Mouse (Mus musculus) lung, postnatal 10 days (tissue): ENCODE measurements around the gene Inpp5d.
A peak's percentile ranks its signal among the peaks of the same experiment; 100 is the strongest.

Experiments
- DNase-seq: peaks from one replicate; pipeline ENCODE4 v3.0.0; 2021

Inpp5d gene

DNA sequence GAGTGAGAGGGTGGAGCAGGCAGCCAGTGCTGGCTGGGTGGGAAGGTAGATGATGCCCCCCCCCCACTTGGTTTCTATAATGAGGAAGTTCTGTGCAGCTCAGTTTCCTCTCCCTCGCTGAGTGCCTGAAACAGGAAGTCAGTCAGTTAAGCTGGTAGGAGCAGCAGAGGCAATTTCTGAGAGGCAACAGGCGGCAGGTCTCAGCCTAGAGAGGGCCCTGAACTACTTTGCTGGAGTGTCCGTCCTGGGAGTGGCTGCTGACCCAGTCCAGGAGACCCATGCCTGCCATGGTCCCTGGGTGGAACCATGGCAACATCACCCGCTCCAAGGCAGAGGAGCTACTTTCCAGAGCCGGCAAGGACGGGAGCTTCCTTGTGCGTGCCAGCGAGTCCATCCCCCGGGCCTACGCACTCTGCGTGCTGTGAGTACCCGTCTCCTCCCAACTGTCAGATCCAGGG lies at the start of gene Inpp5d:
Inpp5d (plus strand) TSS at position 102 of the 458 bp plus-strand sequence.
- DNase-seq: peak; percentile 57

DNA sequence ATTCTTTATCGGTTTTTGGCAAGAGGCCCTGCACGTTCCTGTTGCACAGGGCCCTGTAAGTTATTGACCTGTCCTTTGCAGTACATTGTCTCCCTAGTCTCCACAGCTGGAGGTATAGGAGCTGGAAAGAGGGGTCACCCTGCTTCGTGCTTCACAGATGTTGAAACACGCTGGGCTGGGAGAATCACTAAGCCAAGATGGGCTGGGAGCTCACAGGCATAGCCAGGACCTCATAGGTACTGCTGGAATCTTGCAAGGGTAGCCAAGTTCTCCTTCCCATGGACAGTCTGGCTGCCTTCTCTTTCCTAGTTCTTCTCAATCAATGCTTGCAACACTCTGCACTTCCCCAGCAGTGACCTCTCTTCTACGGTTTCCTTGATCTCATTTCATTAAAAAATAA lies 46.9 kb upstream of the Inpp5d start:
- DNase-seq: no peak

DNA sequence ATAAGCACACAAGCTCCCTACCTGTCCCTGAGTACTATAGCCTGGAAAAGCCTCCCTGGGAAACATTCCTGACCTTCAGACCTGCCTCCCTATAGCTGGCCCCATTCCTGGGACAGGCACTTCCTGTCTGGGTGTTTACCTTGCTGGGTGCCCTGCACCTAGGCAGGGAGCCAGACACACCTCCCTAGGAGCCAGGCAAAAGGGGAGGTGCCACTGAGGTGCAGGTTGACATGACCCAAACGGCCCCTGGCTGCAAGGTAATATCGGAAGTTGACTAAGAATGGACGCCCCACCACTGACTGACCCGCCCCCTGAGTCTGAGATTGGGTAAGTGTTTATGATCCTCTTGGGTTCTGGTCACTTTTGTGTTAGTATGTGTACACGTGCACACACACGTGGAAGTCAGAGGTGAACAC lies 46.3 kb upstream of the Inpp5d start, which contains the start of gene Ngef:
Ngef (minus strand) TSS at position 71 of the 416 bp plus-strand sequence.
- peak; percentile 77 for DNase-seq

DNA sequence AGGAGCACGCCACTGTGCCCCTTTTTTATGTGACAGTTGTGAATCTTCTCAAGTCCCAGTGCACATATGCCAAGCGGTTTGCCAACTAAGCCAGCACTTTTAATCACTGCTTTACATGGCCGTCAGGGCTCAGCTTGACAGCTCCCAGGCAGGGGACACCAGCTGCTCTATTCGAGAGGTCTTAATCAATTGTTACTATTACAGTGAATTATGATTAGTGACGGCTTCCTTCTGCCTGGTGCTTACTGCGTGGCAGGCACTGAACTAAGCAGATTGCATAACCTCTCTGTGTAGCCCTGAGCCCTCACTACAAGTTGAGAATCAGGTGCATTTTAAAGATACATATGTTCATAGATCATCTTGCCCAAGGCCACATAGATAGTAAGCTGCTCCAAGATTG lies 45.8 kb upstream of the Inpp5d start:
- DNase-seq: no peak

DNA sequence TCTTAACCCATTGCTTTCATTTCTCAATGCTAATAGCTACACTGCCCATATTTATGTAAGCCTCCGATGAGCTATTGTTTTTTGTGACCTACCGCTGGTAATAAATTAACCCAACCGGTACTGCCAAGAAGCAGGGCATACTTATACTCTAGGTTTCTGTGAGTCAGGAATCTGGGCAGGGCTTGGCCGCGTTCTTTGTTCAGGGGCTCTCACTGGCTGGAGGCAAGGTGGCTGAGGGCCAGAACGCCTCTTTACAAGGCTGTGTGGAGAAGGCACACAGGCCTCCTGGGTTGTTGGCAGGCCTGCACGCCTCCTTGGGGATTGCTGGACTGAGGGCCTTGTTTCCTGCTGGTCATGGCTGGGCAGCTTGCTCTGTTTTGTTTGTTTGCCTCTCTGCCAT lies 45.3 kb upstream of the Inpp5d start:
- DNase-seq: peak; percentile 81

- no peak for DNase-seq
Observed at GRCm38 (mm10) chr1:87578965-87579364, 41.1 kb upstream of the Inpp5d start.

GRCm38 (mm10) chr1:87580824-87581223 lies 39.3 kb upstream of the Inpp5d start:
- DNase-seq: no peak

GRCm38 (mm10) chr1:87589162-87589561 lies 30.9 kb upstream of the Inpp5d start:
- DNase-seq: no peak

DNA sequence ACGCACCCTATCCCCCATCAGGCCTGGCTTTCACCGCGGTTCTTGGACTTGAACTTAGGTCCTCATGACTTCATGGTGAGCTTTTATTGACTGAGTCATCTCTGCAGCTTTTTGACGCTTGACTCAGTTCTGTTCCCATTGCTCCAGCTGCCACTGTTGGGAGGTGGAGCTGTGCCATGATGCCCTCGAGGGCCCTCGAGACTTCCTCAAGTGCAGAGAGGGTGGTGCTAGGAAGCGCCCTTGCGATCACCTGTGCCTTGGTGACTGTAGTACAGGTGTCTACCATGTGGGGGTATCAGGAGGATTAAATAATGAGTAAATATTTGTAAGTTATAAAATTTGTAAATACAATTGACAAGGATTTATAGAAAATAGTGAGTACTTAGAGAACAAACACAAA lies 30.1 kb upstream of the Inpp5d start:
- DNase-seq: peak; percentile 47

DNA sequence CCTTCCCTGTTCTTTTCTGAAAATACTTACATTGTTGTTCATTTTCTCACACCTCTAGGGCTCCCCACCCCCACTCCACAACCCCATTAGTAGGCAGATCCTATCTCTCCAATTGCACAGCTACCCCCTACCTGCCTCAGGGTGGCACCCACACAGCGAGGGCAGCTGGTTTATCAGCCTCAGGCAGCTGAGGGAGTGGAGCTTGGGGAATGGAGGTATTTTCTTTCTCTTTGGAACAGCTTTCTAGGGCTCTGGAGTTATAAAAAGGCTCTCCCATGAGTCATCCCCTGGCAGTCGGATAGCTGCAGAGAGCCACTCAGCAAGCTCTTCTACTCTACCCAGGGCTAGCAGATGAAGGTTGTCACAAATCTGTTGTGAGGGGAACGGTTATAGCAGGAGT lies 25.9 kb upstream of the Inpp5d start:
- no peak for DNase-seq

DNA sequence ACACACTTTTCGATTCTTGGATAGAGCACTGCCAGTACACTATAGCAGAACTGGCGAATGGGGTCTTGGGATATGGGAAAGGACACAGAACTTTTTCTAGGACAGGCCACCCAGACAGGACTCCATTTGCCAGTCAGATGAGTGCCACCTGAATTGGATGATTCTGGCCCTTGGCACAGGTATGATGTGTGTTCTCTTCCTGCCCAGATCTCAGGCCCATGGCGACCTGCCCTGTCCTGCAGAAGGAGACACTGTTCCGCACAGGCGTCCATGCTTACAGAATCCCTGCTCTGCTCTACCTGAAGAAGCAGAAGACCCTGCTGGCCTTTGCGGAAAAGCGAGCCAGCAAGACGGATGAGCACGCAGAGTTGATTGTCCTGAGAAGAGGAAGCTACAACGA lies 25.4 kb upstream of the Inpp5d start:
- no peak for DNase-seq

DNA sequence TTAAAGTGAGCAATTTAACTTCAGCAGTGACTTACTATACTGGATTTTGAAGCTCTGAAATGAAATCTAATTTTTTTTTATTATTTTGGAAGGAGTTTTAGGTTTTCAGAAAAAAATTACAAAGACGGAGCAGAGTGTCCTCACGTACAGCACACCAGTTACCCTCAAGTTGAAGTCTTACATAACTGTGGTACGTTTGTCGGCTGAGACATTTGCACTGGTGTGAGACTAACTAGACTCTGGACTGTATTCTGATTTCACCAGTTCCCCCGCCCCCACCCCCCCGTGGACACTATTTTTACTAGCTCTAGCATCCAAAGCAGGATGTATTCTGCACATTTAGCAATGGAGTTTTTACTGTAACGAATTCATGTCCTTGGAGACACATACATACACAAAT lies 19.6 kb upstream of the Inpp5d start:
- DNase-seq: no peak

- DNase-seq: no peak
Observed at GRCm38 (mm10) chr1:87601801-87602200, 18.3 kb upstream of the Inpp5d start.

DNA sequence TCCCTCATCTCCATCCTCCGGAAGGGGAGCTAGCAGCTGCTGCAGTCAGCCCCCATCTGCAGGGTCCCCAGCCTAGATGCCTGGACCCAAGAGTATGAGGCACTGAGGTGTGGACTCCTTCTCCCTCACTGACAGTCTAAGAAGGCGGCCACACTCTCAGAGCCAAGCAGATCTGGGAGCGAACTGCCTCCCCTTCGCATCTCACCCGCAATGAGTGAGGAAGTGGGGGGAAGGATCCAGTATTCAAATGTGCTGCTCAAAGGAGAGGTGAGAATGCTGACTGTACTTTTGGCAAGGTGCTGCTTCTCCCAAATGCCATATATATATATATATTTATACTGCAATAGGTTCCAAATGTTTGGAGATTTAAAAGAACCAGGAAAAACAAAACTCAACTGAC lies 16.7 kb upstream of the Inpp5d start:
- DNase-seq: no peak

GRCm38 (mm10) chr1:87605296-87605695 lies 14.8 kb upstream of the Inpp5d start:
- DNase-seq: no peak

DNA sequence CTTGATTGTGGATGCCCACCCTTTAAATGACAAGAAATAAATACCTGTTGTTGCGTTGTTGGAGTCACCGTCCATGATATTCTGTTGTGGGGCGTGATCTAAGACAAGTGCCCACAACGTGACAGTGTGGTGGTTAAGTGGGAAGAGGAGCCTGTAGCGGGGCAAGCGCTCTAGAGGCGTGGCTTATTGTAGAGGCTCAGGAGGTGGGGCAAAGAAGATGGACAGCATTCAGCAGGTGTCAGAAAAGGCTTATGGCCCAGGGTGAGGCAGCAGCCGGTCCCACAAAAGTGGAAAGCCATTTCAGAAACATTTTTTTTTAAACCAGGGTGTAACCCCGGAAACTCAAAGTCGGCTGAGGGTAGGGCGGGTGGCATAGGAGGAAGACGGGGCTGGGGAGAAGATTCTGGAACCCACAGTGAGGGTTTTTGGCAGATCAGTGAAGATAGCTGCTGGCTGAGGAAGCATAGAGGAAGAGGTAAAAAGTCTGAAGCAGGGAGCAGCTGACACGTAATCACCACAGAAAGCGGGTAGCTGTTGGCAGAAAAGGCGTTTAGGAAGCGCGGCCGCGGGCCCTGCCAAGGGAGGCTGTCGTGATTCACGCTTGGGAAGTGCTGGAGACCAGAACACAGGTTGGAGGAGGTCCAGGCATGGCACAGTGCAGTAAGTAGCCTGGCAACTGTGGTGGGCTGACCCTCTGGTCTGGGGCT lies 12.6 kb upstream of the Inpp5d start:
- DNase-seq: peak; percentile 38

- peak; percentile 70 for DNase-seq
Observed at GRCm38 (mm10) chr1:87608416-87609046, 11.6 kb upstream of the Inpp5d start.

DNA sequence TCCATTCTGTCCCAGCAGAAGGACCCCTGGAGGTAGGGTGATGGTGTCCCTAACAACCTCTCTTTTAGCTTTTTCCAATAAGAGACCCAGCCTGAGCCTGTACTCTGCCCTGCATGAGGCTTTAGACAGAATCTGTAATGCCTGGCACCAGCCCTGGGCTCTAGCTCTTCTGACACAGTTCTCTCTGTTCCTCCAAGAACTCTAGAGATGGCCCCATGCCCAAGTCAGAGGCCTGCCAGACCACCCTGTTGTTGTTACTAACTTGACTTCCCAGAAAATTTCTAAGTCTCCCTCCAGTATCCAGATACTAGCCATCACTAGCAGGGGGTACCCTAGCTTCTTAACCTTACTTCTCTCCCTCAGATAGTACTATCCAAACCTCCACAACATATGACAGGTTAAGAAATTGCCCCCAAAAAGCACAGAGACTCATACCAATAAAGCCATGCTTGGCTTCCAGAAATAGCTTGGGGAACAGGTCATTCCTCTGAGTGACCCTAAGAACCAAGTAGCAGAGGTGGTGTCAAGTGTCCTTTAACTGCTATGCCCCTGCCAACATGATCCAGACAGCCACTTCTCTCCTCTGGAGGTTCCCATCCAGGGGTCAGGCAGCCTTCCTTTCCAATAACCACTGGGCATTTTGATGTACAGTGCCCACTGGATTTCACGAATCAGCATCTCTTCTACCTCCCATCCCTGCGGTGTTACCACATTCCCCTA lies 5.4 kb upstream of the Inpp5d start:
- DNase-seq: peak; percentile 34

- no peak for DNase-seq
Observed at GRCm38 (mm10) chr1:87620693-87621092, 581 bp downstream of the Inpp5d start.

DNA sequence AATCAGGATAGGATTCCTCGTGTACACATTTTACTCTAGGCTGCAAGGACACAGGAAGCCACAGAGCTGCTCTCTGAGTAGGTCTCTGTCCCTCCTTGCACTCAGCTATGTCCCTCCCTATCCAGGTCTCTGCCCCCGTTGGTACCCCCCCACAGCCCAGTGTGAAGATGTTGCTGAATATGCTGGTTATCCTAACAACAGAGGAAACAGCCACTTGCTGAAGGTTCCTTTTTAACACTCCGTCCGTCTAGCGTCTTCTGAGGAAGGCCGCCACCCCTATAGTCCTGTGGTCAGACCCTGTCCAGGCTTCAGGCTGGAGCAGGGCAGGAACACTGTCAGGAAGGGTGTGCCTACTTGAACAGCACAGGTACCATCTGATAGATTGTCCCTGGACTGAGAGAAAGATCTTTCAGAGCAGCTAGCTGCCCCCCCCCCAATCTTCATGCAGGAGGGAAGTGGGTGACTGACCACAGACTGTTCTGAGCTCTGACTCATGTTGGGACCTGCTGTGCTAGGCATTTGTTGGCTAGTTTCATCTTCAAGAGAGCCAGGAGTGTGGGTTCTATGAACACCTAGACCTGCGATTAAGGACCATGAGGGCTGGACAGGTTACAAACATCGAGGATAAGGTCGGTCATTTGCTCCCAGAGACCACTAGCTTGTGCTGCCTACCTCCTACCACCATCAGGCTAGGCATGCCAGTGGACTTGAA lies 1.2 kb downstream of the Inpp5d start:
- peak; percentile 14 for DNase-seq

DNA sequence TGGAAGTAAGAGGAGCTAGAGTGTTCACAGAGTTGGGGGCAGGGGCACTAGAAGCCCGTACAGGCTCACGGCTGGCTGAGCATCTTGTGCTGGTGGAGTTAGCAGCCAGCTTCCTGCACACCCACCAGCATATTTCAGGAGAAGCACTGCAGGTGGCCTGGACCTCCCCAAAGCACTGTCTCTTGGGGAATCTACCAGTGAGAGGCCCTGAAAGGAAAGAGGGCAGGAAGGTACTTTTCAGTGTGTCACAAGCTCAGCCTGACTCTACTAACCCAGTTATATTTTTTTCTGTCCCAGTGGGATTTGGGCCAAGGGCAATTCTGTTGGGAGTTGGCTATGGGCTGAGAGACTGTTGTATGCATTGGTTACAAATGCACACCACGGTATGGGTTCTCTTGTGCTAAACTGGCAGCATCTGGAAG lies 1.8 kb downstream of the Inpp5d start:
- DNase-seq: no peak

DNA sequence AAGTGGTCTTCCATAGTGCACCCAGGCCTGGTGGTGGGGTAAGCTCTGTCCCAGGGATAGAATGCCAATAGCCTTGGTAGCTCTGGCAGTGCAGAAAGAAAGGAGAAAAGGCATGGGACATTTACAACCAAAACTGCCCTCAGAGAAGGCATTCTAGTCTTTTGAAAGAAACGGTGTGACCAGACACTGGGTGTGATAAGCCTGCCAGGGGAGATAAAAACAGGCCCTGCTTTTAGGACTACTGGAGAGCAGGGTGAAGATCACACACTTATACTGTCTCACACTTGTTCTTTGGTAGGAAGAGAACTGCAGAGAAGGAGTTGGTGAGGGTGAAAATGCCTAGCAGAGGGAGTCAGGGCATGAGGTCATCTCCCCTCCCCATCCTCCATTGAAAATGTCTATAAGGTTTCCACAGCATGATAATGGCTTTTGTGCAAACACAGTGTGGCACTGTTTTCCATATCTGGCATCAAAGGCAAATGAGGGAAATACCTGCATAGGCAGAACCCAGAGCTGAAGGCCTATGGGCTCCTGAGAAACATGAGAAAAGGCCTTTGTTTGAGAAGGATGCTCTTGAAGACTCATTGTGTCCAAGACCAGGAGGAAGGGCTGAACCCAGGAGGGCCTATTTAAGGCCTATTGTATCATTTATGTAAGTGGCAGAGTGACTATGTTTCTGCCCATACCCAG lies 4.0 kb downstream of the Inpp5d start:
- no peak for DNase-seq

DNA sequence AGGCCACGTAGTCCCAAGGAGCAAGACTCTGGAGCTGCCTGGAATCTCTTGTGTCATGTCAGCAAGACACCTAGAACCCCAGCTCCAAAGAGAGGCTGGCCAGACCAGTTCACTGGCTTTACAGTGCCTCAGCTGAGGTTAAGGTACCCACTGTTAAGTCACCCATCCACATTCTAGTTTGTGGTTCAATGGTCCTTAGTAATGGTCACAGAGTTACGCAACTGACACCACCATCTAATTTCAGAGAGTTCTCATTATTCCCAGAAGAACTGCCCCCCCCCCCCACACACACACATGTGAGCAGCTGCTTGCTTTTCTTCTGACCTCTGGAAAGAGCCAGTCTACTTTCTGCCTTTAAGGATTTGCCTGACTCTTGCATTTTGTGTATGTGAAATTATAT lies 4.7 kb downstream of the Inpp5d start:
- no peak for DNase-seq
